Mouse (Mus musculus): ENCODE data around the gene Mlec.

GRCm38 (mm10) chr5:115203735-115204561 is 46.0 kb upstream of the Mlec start:
- TF ChIP-seq POLR2A (IDR thresholded peaks at IDR 0.05; ENCODE audit: low read depth, low read length) = no peak
- no peak for TF ChIP-seq CTCF (IDR thresholded peaks at IDR 0.05; ENCODE audit: extremely low read depth, insufficient read depth, insufficient read length, insufficient replicate concordance)
